Mouse (Mus musculus) heart, embryonic 13.5 days (tissue): ENCODE data around the gene C130050O18Rik. TPM values are rescaled to one million over a fixed set of nuclear protein-coding genes. Genes with fewer than 3 reads are reported as not detected.
A peak's percentile ranks its signal among the peaks of the same experiment; 100 is the strongest.

Experiments used
- ATAC-seq: fragments of 200-750 bp; cut with Nextera tagmentation; 2 replicates; pipeline ENCODE4 v1.8.0; 2017; ENCODE audit warnings: moderate TSS enrichment; ENCODE audit not compliant: insufficient number of reproducible peaks, low FRiP score, low TSS enrichment; ENCODE audit errors: extremely low read depth
- H3K27ac ChIP-seq: fragments of 300-500 bp; sonication (generic); replicated peaks from 2 replicates; pipeline ENCODE4 v1.5.1; 2015; ENCODE audit warnings: moderate library complexity, mild to moderate bottlenecking, inconsistent platforms
- H3K27me3 ChIP-seq: fragments of 300-500 bp; sonication (generic); replicated peaks from 2 replicates; pipeline ENCODE4 v1.6.1; 2015; ENCODE audit warnings: mild to moderate bottlenecking, inconsistent platforms
- H3K36me3 ChIP-seq: fragments of 300-500 bp; sonication (generic); 2 replicates; pipeline ENCODE4 v1.6.1; 2015; ENCODE audit warnings: mild to moderate bottlenecking, inconsistent platforms
- H3K4me1 ChIP-seq: fragments of 300-500 bp; sonication (generic); 2 replicates; pipeline ENCODE4 v1.6.1; 2015; ENCODE audit warnings: inconsistent platforms
- H3K4me2 ChIP-seq: fragments of 300-500 bp; sonication (generic); 2 replicates; pipeline ENCODE4 v1.6.1; 2015; ENCODE audit warnings: inconsistent platforms, mild to moderate bottlenecking, moderate library complexity
- H3K4me3 ChIP-seq: fragments of 300-500 bp; sonication (generic); 2 replicates; pipeline ENCODE4 v1.5.1; 2015; ENCODE audit warnings: moderate library complexity, mild to moderate bottlenecking, inconsistent platforms
- H3K9ac ChIP-seq: fragments of 300-500 bp; sonication (generic); 2 replicates; pipeline ENCODE4 v1.6.1; 2015; ENCODE audit warnings: inconsistent platforms, mild to moderate bottlenecking, moderate library complexity
- H3K9me3 ChIP-seq: fragments of 300-500 bp; sonication (generic); 2 replicates; pipeline ENCODE4 v1.6.1; 2016; ENCODE audit warnings: inconsistent platforms
- WGBS: fragments of 180-500 bp; shearing (Covaris S2); methylation state at CpG from one replicate; pipeline ENCODE4 v1.1.7; 2015; ENCODE audit warnings: mixed read lengths; 5-methylcytosine and 5-hydroxymethylcytosine counted together
- polyA plus RNA-seq: library from polyadenylated mRNA; unstranded; fragments of >200 nt; fragmentation: Nextera tagmentation; extraction: Ambion mirVana; gene quantifications from 2 replicates; pipeline ENCODE4 v1.2.1, GENCODE M21; 2015

Gene C130050O18Rik
- polyA plus RNA-seq, 1 experiment from 2014 or later, result 0.24 TPM

DNA sequence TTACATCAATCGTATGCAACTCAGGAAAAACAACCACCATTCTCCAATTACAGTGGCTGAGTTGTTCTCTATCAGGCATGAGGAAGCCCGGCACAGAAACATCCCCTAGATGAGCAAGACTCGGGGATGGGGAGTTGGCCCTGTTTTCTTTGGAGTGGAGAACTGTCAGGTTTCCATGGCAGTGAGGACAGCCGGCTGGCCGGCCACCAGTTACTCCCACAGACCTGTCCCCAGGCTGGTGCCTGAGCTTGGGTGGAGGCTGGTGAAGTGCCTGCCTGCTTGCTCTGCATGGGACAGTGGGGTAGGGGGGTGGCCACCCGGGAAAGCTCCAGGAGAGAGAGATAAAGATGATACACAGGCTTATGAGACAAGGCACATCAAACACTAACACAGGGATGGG, 42.9 kb downstream of the C130050O18Rik start:
- 49% methylated on average over 6 of the region's 6 CpGs for WGBS
- Histone ChIP-seq H3K27me3 (no peaks in the 10 kb centered on the region), H3K9me3 (no peaks in the 10 kb centered on the region), H3K4me3 (no peak overlapping the region), H3K4me1 (peaks cover 13% of the 10 kb centered on the region), H3K36me3 (0 out of 2 replicates have a peak, but pooled peaks cover 2% of the 10 kb centered on the region), H3K9ac (no peak overlapping the region), H3K27ac (no peak overlapping the region), H3K4me2 (no peak overlapping the region)
- no peak for ATAC-seq

DNA sequence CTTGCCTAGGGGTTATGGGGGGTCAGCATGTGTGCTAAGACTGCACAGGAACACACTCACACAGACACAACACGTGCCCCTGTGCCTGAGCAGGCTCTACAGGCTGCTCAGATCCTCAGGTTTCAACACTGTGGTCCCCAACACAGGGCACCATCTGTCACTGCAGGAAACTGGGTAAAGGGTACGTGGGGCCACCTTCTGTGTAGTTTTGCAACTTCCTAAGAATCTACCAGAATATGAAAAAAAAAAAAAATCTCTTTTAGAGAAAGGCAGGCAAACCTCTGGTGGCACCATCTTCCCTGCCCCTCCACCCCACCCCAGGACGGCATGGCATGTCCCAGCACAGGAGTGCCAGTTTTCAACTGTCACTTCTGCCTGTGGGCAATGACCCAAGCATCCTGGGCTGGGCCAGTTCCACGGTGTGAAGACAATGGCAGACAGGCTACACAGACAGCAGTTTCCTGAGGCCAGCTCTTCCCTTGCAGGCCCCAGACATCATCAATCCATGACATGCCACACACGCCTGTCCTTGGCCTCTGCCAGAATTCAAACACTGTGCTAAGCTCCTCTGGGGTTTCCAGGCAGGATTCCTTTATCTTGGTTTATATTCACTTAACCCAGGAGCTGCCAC, 44.2 kb downstream of the C130050O18Rik start:
- Histone ChIP-seq H3K27me3 (no peaks in the 10 kb centered on the region), H3K36me3 (peaks cover 5% of the 10 kb centered on the region; the same call in 1 of the 2 replicates), H3K27ac (no peak overlapping the region), H3K9me3 (no peaks in the 10 kb centered on the region), H3K9ac (peak overlapping the region; percentile 24; the same call in 1 of the 2 replicates), H3K4me2 (no peak overlapping the region), H3K4me3 (no peak overlapping the region), H3K4me1 (peaks cover 13% of the 10 kb centered on the region)
- ATAC-seq, result no peak
- WGBS, result 45% methylated on average over 5 of the region's 5 CpGs

DNA sequence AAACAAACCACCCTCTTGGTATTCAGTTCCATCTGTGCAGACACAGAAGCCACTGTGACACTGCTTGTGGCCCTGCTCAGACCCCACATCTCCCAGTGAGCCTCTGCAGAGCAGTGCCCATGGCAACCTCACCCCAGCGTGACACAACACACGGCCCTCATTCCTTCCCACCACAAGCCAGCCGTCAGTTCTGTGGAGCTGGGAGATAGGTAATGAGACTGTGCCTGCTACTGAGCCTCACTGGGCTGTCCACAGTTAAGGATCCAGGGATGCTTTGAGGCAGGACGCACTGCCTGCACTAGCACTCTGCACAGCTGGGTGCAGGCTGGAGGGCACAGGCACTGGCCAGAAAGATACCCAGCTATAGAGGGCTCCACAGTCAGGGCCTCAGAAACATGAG, 44.8 kb downstream of the C130050O18Rik start:
- no peak overlapping the region for H3K4me3 ChIP-seq
- H3K4me2 ChIP-seq, result no peak overlapping the region
- H3K27ac ChIP-seq, result no peak overlapping the region
- no peak for ATAC-seq
- H3K4me1 ChIP-seq, result peaks cover 13% of the 10 kb centered on the region
- WGBS, result 31% methylated on average over 4 of the region's 4 CpGs
- H3K9ac ChIP-seq, result 0 out of 2 replicates have a peak overlapping the region, but pooled peaks have one; percentile 30
- no peaks in the 10 kb centered on the region for H3K9me3 ChIP-seq
- H3K36me3 ChIP-seq, result peaks cover 11% of the 10 kb centered on the region
- no peaks in the 10 kb centered on the region for H3K27me3 ChIP-seq

DNA sequence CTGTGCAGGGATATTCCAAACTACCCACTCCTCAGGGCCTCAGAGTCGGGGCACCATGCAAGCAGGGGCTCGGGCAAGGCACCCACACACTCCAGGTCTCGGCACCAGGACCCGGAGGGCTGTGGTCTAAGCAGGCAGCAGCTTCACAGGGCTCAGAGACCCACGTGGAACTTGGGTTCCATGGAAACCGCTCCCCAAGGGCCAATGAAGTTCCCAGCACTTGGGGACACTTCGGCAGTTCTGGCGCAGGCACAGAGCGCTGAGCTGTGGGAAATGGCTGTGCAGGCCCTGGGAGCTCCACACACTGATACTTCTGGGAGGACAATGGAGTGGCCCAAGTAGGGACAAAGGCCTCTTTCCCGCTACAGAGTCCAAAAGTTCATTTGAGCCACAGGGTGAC, 48.0 kb downstream of the C130050O18Rik start:
- no peak for ATAC-seq
- WGBS, result 83% methylated on average over 10 of the region's 10 CpGs

DNA sequence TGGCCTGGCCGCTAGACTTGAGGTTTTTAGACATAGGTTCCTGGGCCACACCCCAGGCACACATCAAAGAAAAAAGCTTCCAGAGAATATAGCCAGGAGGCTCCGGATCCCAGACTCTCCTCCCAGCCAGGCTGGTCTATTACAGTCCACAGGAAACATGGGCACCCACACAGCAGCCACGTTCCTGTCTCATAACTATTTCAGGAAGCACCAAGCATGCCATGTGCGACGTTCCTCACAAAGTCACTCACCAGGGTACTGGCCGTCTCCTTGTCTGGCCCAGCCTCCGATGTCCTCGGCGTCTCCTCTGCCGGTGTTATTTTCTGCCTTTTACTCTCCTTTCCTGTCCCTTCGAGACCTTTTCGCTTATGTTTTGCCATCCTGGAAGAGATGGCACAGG, 50.1 kb downstream of the C130050O18Rik start:
- Histone ChIP-seq H3K27ac (no peak overlapping the region), H3K27me3 (no peaks in the 10 kb centered on the region), H3K4me1 (peaks cover 9% of the 10 kb centered on the region), H3K4me2 (no peak overlapping the region), H3K9me3 (no peaks in the 10 kb centered on the region), H3K9ac (no peak overlapping the region), H3K4me3 (no peak overlapping the region), H3K36me3 (peaks cover 18% of the 10 kb centered on the region)
- no peak for ATAC-seq
- 85% methylated on average over 12 of the region's 12 CpGs for WGBS

More for the DNA sequence above, 48.0 kb downstream of the C130050O18Rik start:
- peaks cover 18% of the 10 kb centered on the region for H3K36me3 ChIP-seq
- no peak overlapping the region for H3K27ac ChIP-seq
- no peak overlapping the region for H3K4me3 ChIP-seq
- H3K9me3 ChIP-seq, result no peaks in the 10 kb centered on the region
- H3K4me1 ChIP-seq, result peaks cover 13% of the 10 kb centered on the region
- no peak overlapping the region for H3K9ac ChIP-seq
- H3K27me3 ChIP-seq, result no peaks in the 10 kb centered on the region
- no peak overlapping the region for H3K4me2 ChIP-seq

DNA sequence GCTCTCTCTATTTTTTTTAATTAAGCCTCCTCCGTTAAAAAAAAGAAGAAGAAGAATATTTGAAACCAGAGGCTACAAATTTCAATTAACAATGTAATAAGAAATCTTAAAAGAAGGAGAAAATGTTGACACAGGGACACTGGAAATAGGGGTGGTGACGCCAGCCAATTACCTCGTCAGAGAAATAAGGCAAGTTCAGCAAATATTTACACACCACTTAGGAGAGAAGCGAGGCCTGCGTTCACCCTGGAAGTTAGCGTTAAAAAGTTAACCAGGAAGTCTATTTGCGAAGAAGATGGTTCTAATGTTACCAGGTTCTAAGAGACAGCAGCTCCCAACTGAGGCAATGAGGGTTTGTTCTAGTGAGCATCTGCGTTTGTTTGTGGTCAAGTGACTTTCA, 52.2 kb downstream of the C130050O18Rik start:
- Histone ChIP-seq H3K9ac (no peak overlapping the region), H3K9me3 (no peaks in the 10 kb centered on the region), H3K4me2 (no peak overlapping the region), H3K4me1 (peaks cover 9% of the 10 kb centered on the region), H3K4me3 (no peak overlapping the region), H3K36me3 (peaks cover 18% of the 10 kb centered on the region), H3K27ac (no peak overlapping the region), H3K27me3 (0 out of 2 replicates have a peak, but pooled peaks cover 4% of the 10 kb centered on the region)
- no peak for ATAC-seq
- 88% methylated on average over 8 of the region's 8 CpGs for WGBS

DNA sequence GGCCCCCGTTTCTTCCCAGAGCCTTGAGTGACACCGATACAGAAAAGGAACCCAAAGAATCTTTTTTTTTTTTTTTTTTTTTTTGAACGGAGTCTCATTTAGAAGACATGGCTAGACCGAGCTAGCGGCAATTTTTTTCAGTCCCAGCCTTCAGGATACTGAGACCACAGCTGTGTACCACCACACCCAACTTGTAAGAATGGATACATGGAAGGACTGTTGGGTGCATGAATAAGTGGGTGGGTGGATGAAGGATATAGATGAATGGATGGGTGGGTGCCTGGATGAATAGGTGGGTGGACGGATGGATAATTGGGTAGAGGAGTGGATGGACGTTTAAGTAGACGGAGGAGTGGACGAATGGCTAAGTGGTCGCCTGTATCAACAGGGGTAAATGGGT, 54.9 kb downstream of the C130050O18Rik start:
- H3K4me1 ChIP-seq, result peaks cover 9% of the 10 kb centered on the region
- H3K4me2 ChIP-seq, result peak overlapping the region; percentile 88
- WGBS, result 10% methylated on average over 10 of the region's 10 CpGs
- peak overlapping the region; percentile 68 for H3K4me3 ChIP-seq
- peaks cover 14% of the 10 kb centered on the region for H3K27me3 ChIP-seq
- no peaks in the 10 kb centered on the region for H3K9me3 ChIP-seq
- no peak overlapping the region for H3K27ac ChIP-seq
- peak overlapping the region; percentile 85 for H3K9ac ChIP-seq
- peaks cover 7% of the 10 kb centered on the region; the same call in 1 of the 2 replicates for H3K36me3 ChIP-seq
- no peak for ATAC-seq

DNA sequence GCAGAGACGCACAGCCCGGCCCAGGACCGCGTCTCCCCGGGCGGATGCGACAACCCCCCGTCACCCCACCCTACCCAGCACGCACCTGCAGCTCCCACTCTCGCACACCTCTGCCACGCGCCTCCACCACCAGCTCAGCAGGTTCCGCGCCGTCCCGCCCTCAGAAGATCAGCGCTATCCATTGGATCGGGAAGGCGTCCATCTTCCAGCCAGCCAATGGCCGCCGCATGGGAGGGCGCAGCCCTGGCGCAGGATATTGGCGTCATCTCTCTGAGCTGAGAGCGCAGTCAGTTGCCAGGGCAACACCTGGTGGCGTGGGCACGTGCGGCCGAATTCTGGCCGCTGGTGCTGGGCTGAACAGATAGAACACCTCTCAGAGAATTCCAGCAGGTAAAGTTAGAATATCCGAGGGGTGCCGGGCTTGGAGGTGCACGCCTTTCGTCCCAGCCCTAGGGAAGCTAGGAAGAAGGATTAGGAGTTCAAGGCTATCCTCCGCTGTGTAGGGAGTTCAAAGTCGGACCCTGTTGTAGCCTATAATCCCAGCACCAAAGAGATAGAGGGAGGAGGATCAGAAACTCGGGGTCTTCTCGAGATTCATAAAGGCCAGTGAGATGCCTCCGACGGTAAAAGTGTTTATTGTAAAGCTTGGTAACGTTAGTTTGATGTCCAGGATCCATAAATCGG, 55.4 kb downstream of the C130050O18Rik start, which contains the start of gene 3110082I17Rik:
Gene 3110082I17Rik (minus strand): TSS at position 144 of the 684 bp plus-strand sequence.
- Histone ChIP-seq H3K9ac (peak within 1 kb of the TSS; percentile 85), H3K4me3 (peak within 1 kb of the TSS; percentile 68), H3K36me3 (peaks cover 1% of the 10 kb centered on the region; the same call in 1 of the 2 replicates), H3K4me2 (peak within 1 kb of the TSS; percentile 88), H3K27ac (no peak within 1 kb of the TSS), H3K27me3 (peaks cover 14% of the 10 kb centered on the region), H3K9me3 (no peaks in the 10 kb centered on the region), H3K4me1 (peaks cover 9% of the 10 kb centered on the region)
- peak; percentile 88 for ATAC-seq
- WGBS, result 4% methylated on average over 42 of the region's 42 CpGs

DNA sequence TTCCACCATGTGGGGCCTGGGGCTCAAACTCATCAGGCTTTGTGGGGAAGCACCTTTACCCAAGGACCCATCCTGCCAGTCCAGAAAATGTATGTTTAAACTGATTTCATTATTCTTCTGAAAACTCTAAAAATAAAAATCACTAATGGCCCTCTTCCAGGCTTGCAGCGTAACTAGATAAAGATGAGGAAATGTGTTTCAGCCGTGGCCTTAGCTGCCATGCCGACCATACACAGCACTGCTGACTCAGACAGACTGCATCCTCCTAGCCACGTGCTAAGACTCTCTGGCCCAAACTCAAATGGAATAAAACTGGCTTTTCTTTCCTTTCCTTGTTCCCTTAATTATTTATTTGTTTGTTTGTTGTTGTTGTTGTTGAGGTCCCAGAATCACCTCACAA, 59.8 kb downstream of the C130050O18Rik start:
- ATAC-seq, result no peak
- Histone ChIP-seq H3K4me3 (no peak overlapping the region), H3K9ac (no peak overlapping the region), H3K36me3 (no peaks in the 10 kb centered on the region), H3K27me3 (peaks cover 19% of the 10 kb centered on the region), H3K4me2 (no peak overlapping the region), H3K4me1 (peaks cover 1% of the 10 kb centered on the region), H3K27ac (no peak overlapping the region), H3K9me3 (no peaks in the 10 kb centered on the region; the same call in 1 of the 2 replicates)
- 35% methylated on average over 4 of the region's 4 CpGs for WGBS
